Mouse (Mus musculus) cerebellum, adult 2 months (tissue): ENCODE data around the gene Prex1.

ENCODE experiments used
- CTCF ChIP-seq: fragments of 200-500 bp; IDR thresholded peaks from 2 replicates; pipeline ENCODE4 v1.5.1; 2011; ENCODE audit warnings: low read depth, mild to moderate bottlenecking, control low read depth, low read length, moderate library complexity, borderline replicate concordance; ENCODE audit not compliant: insufficient read depth
- POLR2A ChIP-seq: fragments of 200-500 bp; IDR thresholded peaks from 2 replicates; pipeline ENCODE4 v1.6.1; 2011; ENCODE audit warnings: low read length, control low read depth, borderline replicate concordance; ENCODE audit not compliant: insufficient read depth

- TF ChIP-seq CTCF (no peak), POLR2A (no peak)
These were observed 108.3 kb downstream of the Prex1 start for GRCm38 (mm10) chr2:166605164-166605831.
